Mouse (Mus musculus): ENCODE results near the gene Aqr.

DNA sequence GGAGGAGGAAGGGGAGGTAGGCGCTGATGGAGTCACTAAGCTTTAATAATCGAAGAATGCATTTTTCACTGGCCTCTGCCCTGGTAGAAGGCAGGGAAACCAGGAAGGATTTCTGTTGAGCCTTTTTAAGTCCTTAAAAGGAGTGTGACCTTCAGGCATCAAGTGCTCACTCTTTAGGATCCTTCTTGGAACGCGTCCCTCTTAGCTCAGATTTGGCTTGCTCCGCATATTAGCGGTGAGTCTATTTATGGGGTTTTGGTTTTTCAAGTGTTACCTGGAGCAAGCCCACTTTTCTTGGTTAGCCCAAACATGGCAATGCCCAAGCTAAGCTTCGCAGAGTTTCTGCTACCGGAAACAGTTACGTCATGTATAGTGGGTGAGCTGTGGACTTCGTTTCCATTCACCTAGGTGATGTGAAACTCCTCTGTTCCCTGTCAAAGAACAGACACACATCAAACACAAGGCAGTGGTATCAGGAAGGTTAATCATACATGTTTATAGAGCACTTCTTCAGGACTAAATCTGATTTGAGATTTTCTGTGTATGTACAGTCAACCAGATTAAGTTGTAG is 128.5 kb downstream of the Aqr start:
- no peak for TF ChIP-seq CTCF (IDR thresholded peaks at IDR 0.05; ENCODE audit: borderline replicate concordance, extremely low read depth, insufficient read depth, insufficient read length)
- no peak for TF ChIP-seq POLR2A (IDR thresholded peaks at IDR 0.05; ENCODE audit: borderline replicate concordance, extremely low read depth, insufficient read depth, insufficient read length, poor library complexity, severe bottlenecking)

Measured in brain, embryonic 14.5 days (tissue).